10 mouse cellular contexts compared by ENCODE assay signal in the genomic region with DNA sequence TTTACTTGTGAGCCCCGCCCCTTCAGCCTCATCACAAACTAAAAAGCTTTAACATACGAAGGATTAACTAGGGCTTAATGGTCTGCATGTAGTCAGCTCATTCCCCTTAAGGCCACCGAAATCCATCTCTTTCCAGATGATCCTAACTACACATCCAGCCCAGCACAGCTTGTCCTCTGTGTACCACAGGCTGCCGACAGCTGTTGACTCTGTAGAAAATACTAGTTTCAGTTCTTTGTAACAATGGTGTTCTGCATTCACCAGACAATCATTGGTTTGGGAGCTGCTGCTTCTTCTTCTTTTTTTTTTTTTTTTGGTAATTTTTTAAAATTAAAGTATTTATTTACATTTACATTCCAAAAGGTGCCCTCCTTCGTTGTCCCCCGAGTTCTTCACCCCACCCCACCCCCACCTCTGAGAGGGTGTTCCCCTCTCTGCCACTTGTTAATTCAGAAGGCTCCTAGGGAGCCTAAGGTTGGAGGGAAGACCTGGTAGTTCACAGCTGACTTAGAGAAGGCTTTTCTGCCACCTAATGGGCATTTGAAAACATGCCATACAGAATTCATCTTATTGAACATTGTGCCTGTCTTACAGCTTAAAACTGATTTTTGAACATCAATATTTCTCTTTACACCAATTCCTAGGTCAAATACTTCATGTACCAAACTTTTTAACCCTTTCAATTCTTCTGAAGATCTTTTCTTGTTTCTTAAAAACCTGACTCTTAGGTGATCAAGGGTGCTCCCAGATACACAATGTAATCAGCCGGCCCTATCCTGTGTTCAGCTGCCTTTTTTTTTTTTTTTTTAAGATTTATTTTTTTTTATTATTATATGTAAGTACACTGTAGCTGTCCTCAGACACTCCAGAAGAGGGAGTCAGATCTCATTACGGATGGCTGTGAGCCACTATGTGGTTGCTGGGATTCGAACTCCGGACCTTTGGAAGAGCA. TPM values are rescaled to one million over a fixed set of nuclear protein-coding genes. Genes with fewer than 3 reads are reported as not detected.
DNase-seq lines count a peak whose midpoint lies in the region; ATAC-seq and TF ChIP-seq lines count a peak whose summit lies in the region.
"Had no signal": no experiment of that assay in that cellular context is flagged by ENCODE, and none has a peak within 500 bp of the region (broad histone marks: within the 10 kb centered on the region; RNA-seq: fewer than 3 reads in every experiment).

No protein-coding gene starts in this region.

- CTCF ChIA-PET in Patski (lab: Charles Lee), result interaction anchor here (0.9 to 2.4 kb wide), 10 partner anchors 10 to 713 kb away, joined by 3 to 7 read pairs (median 4); no protein-coding TSS in a partner anchor

- TF ChIP-seq POLR2A in heart, adult 2 months (IDR thresholded peaks at IDR 0.05; ENCODE audit: insufficient read depth, low read depth, low read length), result no peak

- in situ Hi-C loops in Patski (cut with MboI; ENCODE audit: low pct_unique_long_range_greater_than_20kb), result loop anchor here (10.0 kb wide), 1 partner anchor 718 kb away; no protein-coding TSS in a partner anchor

- no peak for ATAC-seq in Patski
- ATAC-seq in liver, embryonic 14.5 days (ENCODE audit: insufficient read depth), result no peak

- no peak for TF ChIP-seq EP300 in heart, adult 2 months (IDR thresholded peaks at IDR 0.05; ENCODE audit: insufficient read depth, low read depth, low read length)
- no peak for TF ChIP-seq EP300 in liver, embryonic 14.5 days (IDR thresholded peaks at IDR 0.05; ENCODE audit: low read depth)

- H3K9ac ChIP-seq in heart, adult 2 months (ENCODE audit: low read depth, low read length), result no peak overlapping the region
- H3K9ac ChIP-seq in liver, embryonic 14.5 days (replicated peaks), result no peak overlapping the region
- H3K9ac ChIP-seq: embryonic facial prominence, embryonic 12.5 days; liver, embryonic 15.5 days had no signal

- H3K27ac ChIP-seq in heart, adult 2 months, result no peak overlapping the region
- no peak overlapping the region for H3K27ac ChIP-seq in liver, embryonic 14.5 days
- H3K27ac ChIP-seq: embryonic facial prominence, embryonic 12.5 days; liver, embryonic 15.5 days had no signal

- H3K9me3 ChIP-seq in liver, embryonic 14.5 days (ENCODE audit: control insufficient read depth, low read length), result no peaks in the 10 kb centered on the region
- H3K9me3 ChIP-seq: embryonic facial prominence, embryonic 12.5 days; liver, embryonic 15.5 days had no signal

- H3K4me1 ChIP-seq in heart, adult 2 months (ENCODE audit: control insufficient read depth, insufficient read depth, low read length), result no peaks in the 10 kb centered on the region
- H3K4me1 ChIP-seq in liver, embryonic 14.5 days (replicated peaks; ENCODE audit: control insufficient read depth in 2 of 2, insufficient read depth in 2 of 2, low read length in 1 of 2), result no peaks in the 10 kb centered on the region
- H3K4me1 ChIP-seq: embryonic facial prominence, embryonic 12.5 days; liver, embryonic 15.5 days had no signal

- intact Hi-C loops in heart, adult 2 months (cut with DNase I), result loop anchor here (10.0 kb wide), 1 partner anchor 718 kb away; no protein-coding TSS in a partner anchor

- H3K36me3 ChIP-seq in heart, adult 2 months (ENCODE audit: control insufficient read depth, insufficient read depth, low read length), result no peaks in the 10 kb centered on the region
- H3K36me3 ChIP-seq in liver, embryonic 14.5 days (replicated peaks; ENCODE audit: control insufficient read depth, insufficient read depth, low read depth), result no peaks in the 10 kb centered on the region; the same call in 1 of the 2 replicates

- TF ChIP-seq CTCF in heart, adult 2 months (IDR thresholded peaks at IDR 0.05), result peak; percentile 67
- TF ChIP-seq CTCF in Patski (IDR thresholded peaks at IDR 0.05), result peak; percentile 46
- TF ChIP-seq CTCF in liver, embryonic 14.5 days (IDR thresholded peaks at IDR 0.05; ENCODE audit: low read depth), result peak; percentile 34; the same call in 1 of the 2 replicates

- WGBS in heart, adult 2 months, result 51% methylated on average over 10 of the region's 10 CpGs
- 42% methylated on average over 10 of the region's 10 CpGs for WGBS in liver, embryonic 14.5 days (ENCODE audit: insufficient replicate concordance)

- H3K4me2 ChIP-seq in liver, embryonic 14.5 days (ENCODE audit: low read depth), result no peak overlapping the region
- H3K4me2 ChIP-seq: embryonic facial prominence, embryonic 12.5 days; liver, embryonic 15.5 days had no signal

- H3K79me2 ChIP-seq in heart, adult 2 months (replicated peaks; ENCODE audit: control insufficient read depth, insufficient read depth, low read length), result no peaks in the 10 kb centered on the region

- POLR2A ChIA-PET in Patski (lab: Charles Lee), result interaction anchor here (0.6 to 1.0 kb wide), 6 partner anchors 11 to 388 kb away, joined by 3 to 5 read pairs (median 4); no protein-coding TSS in a partner anchor

- no peak for DNase-seq in heart, adult 2 months
- no peak for DNase-seq in heart, adult 9 months (ENCODE audit: low spot score in 2 of 2)
- DNase-seq in 416B (ENCODE audit: low read depth) (peak; percentile 81), Patski (ENCODE audit: low read depth, low spot score) (no peak)
- DNase-seq in liver, embryonic 14.5 days (ENCODE audit: low read depth in 3 of 3, low spot score in 3 of 3), result peak in 1 of 3 experiments; percentile 28
- DNase-seq in yolk sac, embryonic 10.5 days (ENCODE audit: low spot score), result no peak
- no peak for DNase-seq in adrenal gland, adult 2 months
- no peak for DNase-seq in left cerebral cortex, adult 11 months (ENCODE audit: low spot score)

- H3K4me3 ChIP-seq in heart, adult 2 months, result no peak overlapping the region
- no peak overlapping the region for H3K4me3 ChIP-seq in liver, embryonic 14.5 days (ENCODE audit: insufficient read depth in 1 of 2, low read depth in 2 of 2, low read length in 2 of 2)
- H3K4me3 ChIP-seq: embryonic facial prominence, embryonic 12.5 days; liver, embryonic 15.5 days had no signal

- H3K27me3 ChIP-seq in heart, adult 2 months (ENCODE audit: control insufficient read depth, insufficient read depth, low read length), result no peaks in the 10 kb centered on the region
- H3K27me3 ChIP-seq in Patski, result no peaks in the 10 kb centered on the region
- no peaks in the 10 kb centered on the region for H3K27me3 ChIP-seq in liver, embryonic 14.5 days (ENCODE audit: control insufficient read depth, insufficient read depth, low read length)
- H3K27me3 ChIP-seq: embryonic facial prominence, embryonic 12.5 days; liver, embryonic 15.5 days had no signal

RNA-seq across cellular contexts. Expression of a gene that starts 23.2 kb away (rescaled TPM):
- 10 to 100 TPM; 27.6 to 28.5 TPM for total RNA-seq in heart, adult 2 months (2021)
- 16.9 and 40.8 TPM in 2 replicates for polyA plus RNA-seq in heart, adult 2 months (2012; rRNA removed)
- polyA plus RNA-seq in Patski (2021), result 46.9 TPM
- polyA plus RNA-seq in liver, embryonic 14.5 days (2012; rRNA removed), result 13.2 and 18.9 TPM in 2 replicates
- 9.1 and 10.4 TPM in 2 replicates for polyA plus RNA-seq in liver, embryonic 14.5 days (2014; fragmentation: Nextera tagmentation; extraction: Ambion mirVana)
- total RNA-seq in adrenal gland, adult 2 months (2021), result 10 to 100 TPM; 50.7 to 58.5 TPM
- polyA plus RNA-seq in adrenal gland, adult 2 months (2012; rRNA removed), result 5.7 and 10.7 TPM in 2 replicates

RNA-seq across cellular contexts. Expression of a gene that starts 23.9 kb away (rescaled TPM):
- 10 to 100 TPM; 31.5 to 32.9 TPM for total RNA-seq in heart, adult 2 months (2021)
- polyA plus RNA-seq in heart, adult 2 months (2012; rRNA removed), result 15.0 and 25.9 TPM in 2 replicates
- polyA plus RNA-seq in Patski (2021), result 58.9 TPM
- polyA plus RNA-seq in liver, embryonic 14.5 days (2012; rRNA removed), result 7.5 and 11.4 TPM in 2 replicates
- polyA plus RNA-seq in liver, embryonic 14.5 days (2014; fragmentation: Nextera tagmentation; extraction: Ambion mirVana), result 17.0 and 21.1 TPM in 2 replicates
- total RNA-seq in adrenal gland, adult 2 months (2021), result 10 to 100 TPM; 41.8 to 44.1 TPM
- polyA plus RNA-seq in adrenal gland, adult 2 months (2012; rRNA removed), result 9.2 and 9.8 TPM in 2 replicates

RNA-seq across cellular contexts. Expression of a gene that starts 51.8 kb away (rescaled TPM):
- 1 to 10 TPM; 7.3 to 8.4 TPM for total RNA-seq in heart, adult 2 months (2021)
- polyA plus RNA-seq in heart, adult 2 months (2012; rRNA removed), result 10.6 and 12.6 TPM in 2 replicates
- polyA plus RNA-seq in Patski (2021), result 18.1 TPM
- polyA plus RNA-seq in liver, embryonic 14.5 days (2012; rRNA removed), result 1.9 and 2.0 TPM in 2 replicates
- polyA plus RNA-seq in liver, embryonic 14.5 days (2014; fragmentation: Nextera tagmentation; extraction: Ambion mirVana), result 2.4 and 2.6 TPM in 2 replicates
- 10 to 100 TPM; 12.9 to 17.6 TPM for total RNA-seq in adrenal gland, adult 2 months (2021)
- polyA plus RNA-seq in adrenal gland, adult 2 months (2012; rRNA removed), result 13.9 and 14.6 TPM in 2 replicates
